Mouse (Mus musculus): ENCODE data around the gene Slc22a18. TPM values are rescaled to one million over a fixed set of nuclear protein-coding genes. Genes with fewer than 3 reads are reported as not detected.

The Slc22a18 gene
- polyA plus RNA-seq (2014; fragmentation: Illumina TruSeq; extraction: RNeasy Lipid Tissue Mini Kit (QIAGEN cat#74804); ENCODE audit: insufficient read depth, low read depth, low replicate concordance), result 9.0 TPM

GRCm38 (mm10) chr7:143473347-143474101 is at the start of gene Slc22a18:
TSS of gene Slc22a18 (plus strand) at chr7:143473736.

GRCm38 (mm10) chr7:143460874-143461273 is 12.7 kb upstream of the Slc22a18 start, which contains the start of gene Cdkn1c:
TSS of gene Cdkn1c (minus strand) at chr7:143461050.

GRCm38 (mm10) chr7:143502418-143503200 is 29.1 kb downstream of the Slc22a18 start, which contains the start of gene Phlda2:
TSS of gene Phlda2 (minus strand) at chr7:143503150.

Other genes with a start within 250 kb of the Slc22a18 start
- 41.9 TPM for gene Cdkn1c, start 12.7 kb upstream of the Slc22a18 start, polyA plus RNA-seq (2014; fragmentation: Illumina TruSeq; extraction: RNeasy Lipid Tissue Mini Kit (QIAGEN cat#74804); ENCODE audit: insufficient read depth, low read depth, low replicate concordance)
- 3.0 TPM for gene Phlda2, start 29.4 kb downstream of the Slc22a18 start, polyA plus RNA-seq (2014; fragmentation: Illumina TruSeq; extraction: RNeasy Lipid Tissue Mini Kit (QIAGEN cat#74804); ENCODE audit: insufficient read depth, low read depth, low replicate concordance)
- gene Nap1l4, start 75.4 kb downstream of the Slc22a18 start, polyA plus RNA-seq (2014; fragmentation: Illumina TruSeq; extraction: RNeasy Lipid Tissue Mini Kit (QIAGEN cat#74804); ENCODE audit: insufficient read depth, low read depth, low replicate concordance), result 70.0 TPM
- gene Cars, start 126.4 kb downstream of the Slc22a18 start, polyA plus RNA-seq (2014; fragmentation: Illumina TruSeq; extraction: RNeasy Lipid Tissue Mini Kit (QIAGEN cat#74804); ENCODE audit: insufficient read depth, low read depth, low replicate concordance), result 18.9 TPM
- 1.9 TPM for gene Tnfrsf26, start 155.0 kb downstream of the Slc22a18 start, polyA plus RNA-seq (2014; fragmentation: Illumina TruSeq; extraction: RNeasy Lipid Tissue Mini Kit (QIAGEN cat#74804); ENCODE audit: insufficient read depth, low read depth, low replicate concordance)
- 3.9 TPM for gene Tnfrsf22, start 175.9 kb downstream of the Slc22a18 start, polyA plus RNA-seq (2014; fragmentation: Illumina TruSeq; extraction: RNeasy Lipid Tissue Mini Kit (QIAGEN cat#74804); ENCODE audit: insufficient read depth, low read depth, low replicate concordance)
- gene Tnfrsf23, start 212.1 kb downstream of the Slc22a18 start, polyA plus RNA-seq (2014; fragmentation: Illumina TruSeq; extraction: RNeasy Lipid Tissue Mini Kit (QIAGEN cat#74804); ENCODE audit: insufficient read depth, low read depth, low replicate concordance), result 0.94 TPM